Mouse (Mus musculus) forebrain, embryonic 14.5 days (tissue): ENCODE results near the gene Fbxl21. TPM values are rescaled to one million over a fixed set of nuclear protein-coding genes. Genes with fewer than 3 reads are reported as not detected.

Source experiments
- ATAC-seq: fragments of 200-750 bp; cut with Nextera tagmentation; 2 replicates; pipeline ENCODE4 v1.8.0; 2017; ENCODE audit warnings: mild to moderate bottlenecking, moderate library complexity
- DNase-seq: peaks from one replicate; pipeline ENCODE4 v3.0.0-alpha.2; 2015; ENCODE audit warnings: low spot score
- H3K27ac ChIP-seq: fragments of 300-500 bp; sonication (generic); 2 replicates; pipeline ENCODE4 v1.5.1; 2014; ENCODE audit warnings: low read depth, mild to moderate bottlenecking, control low read depth, low read length, moderate library complexity
- H3K27me3 ChIP-seq: fragments of 300-500 bp; sonication (generic); replicated peaks from 2 replicates; pipeline ENCODE4 v1.6.1; 2014; ENCODE audit warnings: low read length, control low read depth, mixed read lengths; ENCODE audit not compliant: control insufficient read depth, insufficient read depth
- H3K36me3 ChIP-seq: fragments of 300-500 bp; sonication (generic); 2 replicates; pipeline ENCODE4 v1.6.1; 2014; ENCODE audit warnings: low read length, control low read depth; ENCODE audit not compliant: control insufficient read depth, insufficient read depth
- H3K4me1 ChIP-seq: fragments of 300-500 bp; sonication (generic); 2 replicates; pipeline ENCODE4 v1.6.1; 2014; ENCODE audit warnings: antibody characterized with exemption, low read length, control low read depth; ENCODE audit not compliant: control insufficient read depth, insufficient read depth
- H3K4me2 ChIP-seq: fragments of 300-500 bp; sonication (generic); 2 replicates; pipeline ENCODE4 v1.6.1; 2014; ENCODE audit warnings: mild to moderate bottlenecking, control low read depth, low read length
- H3K4me3 ChIP-seq: fragments of 300-500 bp; sonication (generic); 2 replicates; pipeline ENCODE4 v1.5.1; 2014; ENCODE audit warnings: low read depth, low read length, control low read depth
- H3K9ac ChIP-seq: fragments of 300-500 bp; sonication (generic); 2 replicates; pipeline ENCODE4 v1.6.1; 2014; ENCODE audit warnings: mild to moderate bottlenecking, low read length, control low read depth, moderate library complexity
- H3K9me3 ChIP-seq: fragments of 300-500 bp; sonication (generic); replicated peaks from 2 replicates; pipeline ENCODE4 v1.6.1; 2016; ENCODE audit warnings: low read length, control low read depth, mixed read lengths; ENCODE audit not compliant: control insufficient read depth
- WGBS: fragments of 180-500 bp; shearing (Covaris S2); extraction: QIAGEN DNeasy Blood & Tissue Kit; methylation state at CpG from one replicate; pipeline ENCODE4 v1.1.7; 2014; 5-methylcytosine and 5-hydroxymethylcytosine counted together
- polyA plus RNA-seq: library from polyadenylated mRNA; unstranded; fragments of >200 nt; fragmentation: Nextera tagmentation; extraction: Ambion mirVana; gene quantifications from 2 replicates; pipeline ENCODE4 v1.2.1, GENCODE M21; 2014

The Fbxl21 gene
- polyA plus RNA-seq, 1 experiment from 2014 or later: 2.9 TPM

DNA sequence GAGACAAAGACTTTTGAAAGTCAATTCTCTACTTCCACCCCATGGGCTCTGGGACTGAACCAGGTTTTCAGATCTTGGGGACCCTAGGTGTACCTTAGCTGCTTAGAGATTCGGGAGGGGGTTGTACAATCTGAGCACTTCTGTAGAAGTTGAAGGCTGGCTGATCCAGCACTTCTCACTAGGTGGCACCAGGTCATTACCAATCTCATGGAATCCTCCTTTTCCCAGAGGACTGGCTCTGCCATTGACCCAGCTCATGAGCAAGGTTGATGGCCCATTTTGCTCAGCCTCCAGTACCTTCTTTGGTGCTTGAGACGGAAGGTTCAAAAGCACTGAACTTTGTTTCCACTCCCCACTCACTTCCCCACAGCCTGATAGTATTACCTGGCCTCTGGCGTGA is 22.1 kb upstream of the Fbxl21 start:
- Histone ChIP-seq H3K36me3 (no peaks in the 10 kb centered on the region), H3K4me1 (no peaks in the 10 kb centered on the region), H3K9me3 (no peaks in the 10 kb centered on the region), H3K4me3 (no peak overlapping the region), H3K9ac (no peak overlapping the region), H3K27me3 (no peaks in the 10 kb centered on the region), H3K4me2 (no peak overlapping the region), H3K27ac (no peak overlapping the region)
- WGBS: 86% methylated on average over 3 of the region's 3 CpGs
- no peak for ATAC-seq
- DNase-seq: peak; percentile 20

DNA sequence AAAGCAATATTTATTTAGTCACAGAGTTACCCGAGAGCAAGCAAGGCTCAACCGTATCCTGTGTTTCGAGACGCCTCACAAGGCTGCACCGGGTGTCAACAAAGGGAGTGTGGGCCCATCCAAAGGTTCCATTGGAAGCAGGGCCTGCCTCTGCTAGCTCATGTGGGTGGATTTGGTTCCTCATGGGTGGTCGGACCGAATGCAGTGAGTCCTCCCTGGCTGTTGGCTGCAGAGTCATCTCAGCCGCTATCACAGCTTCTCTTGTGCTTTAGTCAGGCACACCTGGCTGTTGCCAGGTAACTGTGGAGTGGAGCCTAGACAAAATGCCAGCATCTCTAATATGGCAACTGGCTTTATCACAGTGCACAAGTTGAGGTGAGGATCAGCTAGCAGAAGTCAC is 21.6 kb upstream of the Fbxl21 start:
- 91% methylated on average over 8 of the region's 8 CpGs for WGBS
- H3K9ac ChIP-seq: no peak overlapping the region
- ATAC-seq: no peak
- no peaks in the 10 kb centered on the region for H3K27me3 ChIP-seq
- no peak overlapping the region for H3K4me3 ChIP-seq
- H3K9me3 ChIP-seq: no peaks in the 10 kb centered on the region
- no peak for DNase-seq
- H3K36me3 ChIP-seq: no peaks in the 10 kb centered on the region
- no peak overlapping the region for H3K4me2 ChIP-seq
- H3K27ac ChIP-seq: no peak overlapping the region
- H3K4me1 ChIP-seq: no peaks in the 10 kb centered on the region

DNA sequence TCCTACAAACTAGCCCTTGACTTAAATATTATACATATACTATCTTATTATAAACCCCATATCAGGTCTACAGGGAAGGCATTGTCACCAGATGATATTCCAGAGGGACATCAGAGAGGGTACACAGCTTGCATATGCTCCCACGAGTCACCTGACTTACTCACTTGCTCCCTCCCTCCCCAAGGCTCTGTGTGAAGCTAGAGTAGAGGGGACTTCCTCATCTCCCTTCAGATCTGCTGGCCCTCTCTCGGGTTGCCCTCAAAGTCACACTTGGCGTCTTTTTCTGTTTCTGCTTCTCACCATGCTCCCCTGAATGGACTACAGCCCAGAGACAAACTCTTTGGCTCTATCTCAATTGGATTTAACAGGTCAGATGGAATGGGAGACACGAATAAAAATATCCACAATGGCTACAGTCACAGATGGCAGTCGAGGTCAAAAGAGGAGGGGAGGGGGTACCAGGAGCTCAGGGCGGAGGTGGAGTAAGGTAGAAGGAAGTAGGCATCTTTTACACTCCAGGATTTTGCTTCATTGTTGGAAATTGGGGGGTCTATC is 20.3 kb upstream of the Fbxl21 start:
- DNase-seq (no peak), ATAC-seq (no peak)
- H3K4me2 ChIP-seq: no peak overlapping the region
- no peaks in the 10 kb centered on the region for H3K4me1 ChIP-seq
- WGBS: 70% methylated on average over 6 of the region's 6 CpGs
- no peaks in the 10 kb centered on the region for H3K9me3 ChIP-seq
- no peaks in the 10 kb centered on the region for H3K36me3 ChIP-seq
- no peak overlapping the region for H3K27ac ChIP-seq
- no peak overlapping the region for H3K9ac ChIP-seq
- no peaks in the 10 kb centered on the region for H3K27me3 ChIP-seq
- H3K4me3 ChIP-seq: no peak overlapping the region

- no peak overlapping the region for H3K4me2 ChIP-seq
- H3K27ac ChIP-seq: no peak overlapping the region
- ATAC-seq (no peak), DNase-seq (no peak)
- 74% methylated on average over 6 of the region's 6 CpGs for WGBS
- H3K4me3 ChIP-seq: no peak overlapping the region
- H3K4me1 ChIP-seq: no peaks in the 10 kb centered on the region
- no peaks in the 10 kb centered on the region; the same call in 1 of the 2 replicates for H3K9me3 ChIP-seq
- H3K9ac ChIP-seq: no peak overlapping the region
- no peaks in the 10 kb centered on the region for H3K36me3 ChIP-seq
- H3K27me3 ChIP-seq: no peaks in the 10 kb centered on the region
Observed at GRCm38 (mm10) chr13:56506871-56507496, 15.3 kb upstream of the Fbxl21 start.

- H3K4me1 ChIP-seq: no peaks in the 10 kb centered on the region
- ATAC-seq (no peak), DNase-seq (no peak)
- H3K9ac ChIP-seq: no peak overlapping the region
- H3K36me3 ChIP-seq: no peaks in the 10 kb centered on the region
- H3K4me2 ChIP-seq: no peak overlapping the region
- no peak overlapping the region for H3K27ac ChIP-seq
- H3K27me3 ChIP-seq: no peaks in the 10 kb centered on the region
- no peaks in the 10 kb centered on the region; the same call in 1 of the 2 replicates for H3K9me3 ChIP-seq
- WGBS: 86% methylated on average over 2 of the region's 2 CpGs
- no peak overlapping the region for H3K4me3 ChIP-seq
Observed at GRCm38 (mm10) chr13:56509796-56510195, 12.5 kb upstream of the Fbxl21 start.

DNA sequence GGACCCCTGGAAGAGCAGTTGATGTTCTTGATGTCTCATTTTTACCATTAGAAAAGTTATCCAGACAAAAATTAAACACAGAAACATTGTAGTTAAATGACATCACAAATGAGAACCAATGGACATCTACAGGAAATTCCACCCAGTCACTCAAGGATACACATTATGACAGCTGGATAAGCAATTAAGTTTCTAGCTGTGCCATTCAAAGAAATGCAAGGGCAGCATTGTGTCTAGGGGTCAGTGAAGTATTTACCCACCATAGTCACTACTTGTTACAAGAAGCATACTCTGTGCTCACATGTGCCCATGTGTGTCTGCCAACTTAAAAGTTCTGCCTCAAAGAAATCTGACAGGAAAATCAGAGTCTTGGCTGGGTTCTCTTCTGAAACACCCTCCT is 8.7 kb upstream of the Fbxl21 start:
- Histone ChIP-seq H3K36me3 (no peaks in the 10 kb centered on the region), H3K4me2 (no peak overlapping the region), H3K9ac (no peak overlapping the region), H3K9me3 (no peaks in the 10 kb centered on the region; the same call in 1 of the 2 replicates), H3K4me3 (no peak overlapping the region), H3K4me1 (no peaks in the 10 kb centered on the region), H3K27ac (no peak overlapping the region), H3K27me3 (no peaks in the 10 kb centered on the region)
- ATAC-seq: no peak
- DNase-seq: no peak

GRCm38 (mm10) chr13:56516311-56516710 is 6.0 kb upstream of the Fbxl21 start:
- no peaks in the 10 kb centered on the region for H3K36me3 ChIP-seq
- H3K27me3 ChIP-seq: no peaks in the 10 kb centered on the region
- WGBS: 22% methylated on average over 4 of the region's 4 CpGs
- H3K4me2 ChIP-seq: no peak overlapping the region
- ATAC-seq (no peak), DNase-seq (peak; percentile 51)
- H3K4me3 ChIP-seq: no peak overlapping the region
- no peaks in the 10 kb centered on the region for H3K4me1 ChIP-seq
- H3K27ac ChIP-seq: no peak overlapping the region
- no peak overlapping the region for H3K9ac ChIP-seq
- H3K9me3 ChIP-seq: no peaks in the 10 kb centered on the region; the same call in 1 of the 2 replicates

DNA sequence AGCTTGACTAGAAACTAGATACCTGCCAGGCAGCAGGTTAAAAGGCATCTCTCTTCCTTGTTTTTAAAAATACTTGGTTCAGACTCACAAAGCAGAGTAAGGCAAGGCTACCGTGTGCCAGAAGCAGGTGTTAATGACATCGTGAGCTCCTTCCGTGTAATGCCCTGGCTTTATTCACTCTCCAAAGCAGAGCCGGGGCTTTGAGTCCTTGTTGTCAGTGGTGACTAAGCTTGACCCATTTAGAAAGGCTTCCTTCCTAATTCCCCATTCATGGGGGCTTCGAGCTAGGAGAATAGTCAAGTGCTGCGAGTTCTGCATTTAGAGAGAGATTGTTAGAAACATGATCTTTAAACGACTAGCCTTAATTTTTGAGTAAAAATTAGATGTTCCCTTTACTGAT is 5.5 kb upstream of the Fbxl21 start:
- 4% methylated on average over 7 of the region's 7 CpGs for WGBS
- no peaks in the 10 kb centered on the region for H3K36me3 ChIP-seq
- H3K4me2 ChIP-seq: no peak overlapping the region
- DNase-seq: peak; percentile 20
- ATAC-seq: no peak
- no peak overlapping the region for H3K4me3 ChIP-seq
- H3K9ac ChIP-seq: no peak overlapping the region
- H3K27me3 ChIP-seq: no peaks in the 10 kb centered on the region
- H3K4me1 ChIP-seq: no peaks in the 10 kb centered on the region
- H3K27ac ChIP-seq: no peak overlapping the region
- H3K9me3 ChIP-seq: no peaks in the 10 kb centered on the region; the same call in 1 of the 2 replicates

GRCm38 (mm10) chr13:56522821-56523167 is 522 bp downstream of the Fbxl21 start:
- peak overlapping the region; percentile 60 for H3K4me3 ChIP-seq
- no peaks in the 10 kb centered on the region for H3K27me3 ChIP-seq
- H3K4me2 ChIP-seq: peak overlapping the region; percentile 90
- no peak overlapping the region for H3K27ac ChIP-seq
- H3K4me1 ChIP-seq: no peaks in the 10 kb centered on the region
- peak overlapping the region; percentile 71 for H3K9ac ChIP-seq
- DNase-seq (no peak), ATAC-seq (no peak)
- H3K9me3 ChIP-seq: no peaks in the 10 kb centered on the region
- no peaks in the 10 kb centered on the region for H3K36me3 ChIP-seq
- WGBS: 6% methylated on average over 8 of the region's 8 CpGs
